Mouse (Mus musculus): ENCODE results near the gene Dnajb8. TPM values are rescaled to one million over a fixed set of nuclear protein-coding genes. Genes with fewer than 3 reads are reported as not detected.

Gene Dnajb8
- polyA plus RNA-seq (2014; fragmentation: Illumina TruSeq; extraction: RNeasy Lipid Tissue Mini Kit (QIAGEN cat#74804); ENCODE audit: insufficient read depth, low read depth, low replicate concordance) = not detected

GRCm38 (mm10) chr6:88221968-88222367 lies at the start of gene Dnajb8:
Gene Dnajb8 (plus strand): TSS chr6:88222268.

GRCm38 (mm10) chr6:88193433-88194052 lies 28.5 kb upstream of the Dnajb8 start, which contains the start of gene Gata2:
Gene Gata2 (plus strand): TSS chr6:88193891.

Other genes starting within 250 kb of the Dnajb8 start
- 3.4 TPM for gene H1fx, start 240.6 kb upstream of the Dnajb8 start, polyA plus RNA-seq (2014; fragmentation: Illumina TruSeq; extraction: RNeasy Lipid Tissue Mini Kit (QIAGEN cat#74804); ENCODE audit: insufficient read depth, low read depth, low replicate concordance)
- gene Rab7, start 177.0 kb upstream of the Dnajb8 start, polyA plus RNA-seq (2014; fragmentation: Illumina TruSeq; extraction: RNeasy Lipid Tissue Mini Kit (QIAGEN cat#74804); ENCODE audit: insufficient read depth, low read depth, low replicate concordance) = 197 TPM
- gene Rpn1, start 137.8 kb upstream of the Dnajb8 start, polyA plus RNA-seq (2014; fragmentation: Illumina TruSeq; extraction: RNeasy Lipid Tissue Mini Kit (QIAGEN cat#74804); ENCODE audit: insufficient read depth, low read depth, low replicate concordance) = 123 TPM
- gene Gata2, start 28.4 kb upstream of the Dnajb8 start, polyA plus RNA-seq (2014; fragmentation: Illumina TruSeq; extraction: RNeasy Lipid Tissue Mini Kit (QIAGEN cat#74804); ENCODE audit: insufficient read depth, low read depth, low replicate concordance) = 49.5 TPM
- 6.3 TPM for gene Eefsec, start 224.3 kb downstream of the Dnajb8 start, polyA plus RNA-seq (2014; fragmentation: Illumina TruSeq; extraction: RNeasy Lipid Tissue Mini Kit (QIAGEN cat#74804); ENCODE audit: insufficient read depth, low read depth, low replicate concordance)
- 26.0 TPM for gene Ruvbl1, start 243.1 kb downstream of the Dnajb8 start, polyA plus RNA-seq (2014; fragmentation: Illumina TruSeq; extraction: RNeasy Lipid Tissue Mini Kit (QIAGEN cat#74804); ENCODE audit: insufficient read depth, low read depth, low replicate concordance)

All from lung, adult 10 weeks (tissue).